Mouse (Mus musculus) layer of hippocampus, adult 9-11 months (tissue): Measurements from ENCODE around the gene Spsb1.

Experiments
- DNase-seq: peaks from one replicate; pipeline ENCODE4 v3.0.0; 2022

Gene Spsb1

GRCm38 (mm10) chr4:149909551-149909950 lies 45.3 kb downstream of the Spsb1 start:
- DNase-seq, result no peak

GRCm38 (mm10) chr4:149908923-149909322 lies 45.9 kb downstream of the Spsb1 start:
- DNase-seq, result no peak

GRCm38 (mm10) chr4:149907656-149908055 lies 47.2 kb downstream of the Spsb1 start:
- no peak for DNase-seq

- DNase-seq, result no peak
These were observed 47.9 kb downstream of the Spsb1 start for GRCm38 (mm10) chr4:149906921-149907320.

GRCm38 (mm10) chr4:149905302-149905974 lies 49.4 kb downstream of the Spsb1 start:
- DNase-seq, result no peak

- DNase-seq, result no peak
These were observed 51.8 kb downstream of the Spsb1 start for GRCm38 (mm10) chr4:149903026-149903425.

GRCm38 (mm10) chr4:149901349-149901782 lies 53.5 kb downstream of the Spsb1 start:
- DNase-seq, result peak; percentile 76

- no peak for DNase-seq
These were observed 57.1 kb downstream of the Spsb1 start for GRCm38 (mm10) chr4:149897661-149898260.

GRCm38 (mm10) chr4:149896024-149896538 lies 58.8 kb downstream of the Spsb1 start:
- DNase-seq, result no peak

GRCm38 (mm10) chr4:149895226-149895625 lies 59.6 kb downstream of the Spsb1 start:
- no peak for DNase-seq

- DNase-seq, result no peak
These were observed 60.5 kb downstream of the Spsb1 start for GRCm38 (mm10) chr4:149894300-149894699.

- DNase-seq, result no peak
These were observed 61.2 kb downstream of the Spsb1 start for GRCm38 (mm10) chr4:149893611-149894151.

GRCm38 (mm10) chr4:149891172-149891960 lies 63.5 kb downstream of the Spsb1 start:
- DNase-seq, result no peak

GRCm38 (mm10) chr4:149890551-149890950 lies 64.3 kb downstream of the Spsb1 start:
- DNase-seq, result no peak

GRCm38 (mm10) chr4:149889851-149890250 lies 65.0 kb downstream of the Spsb1 start:
- peak; percentile 75 for DNase-seq

GRCm38 (mm10) chr4:149888736-149889470 lies 65.9 kb downstream of the Spsb1 start:
- DNase-seq, result no peak

GRCm38 (mm10) chr4:149888156-149888555 lies 66.7 kb downstream of the Spsb1 start:
- DNase-seq, result no peak

- DNase-seq, result peak; percentile 71
These were observed 68.3 kb downstream of the Spsb1 start for GRCm38 (mm10) chr4:149886298-149887271.

- DNase-seq, result peak; percentile 95
These were observed 70.9 kb downstream of the Spsb1 start for GRCm38 (mm10) chr4:149883990-149884389.

- no peak for DNase-seq
These were observed 72.5 kb downstream of the Spsb1 start for GRCm38 (mm10) chr4:149882139-149882916.
